Mouse (Mus musculus) erythroblast, embryonic 14.5 days (primary cell): Measurements from ENCODE around the gene Arel1. TPM values are rescaled to one million over a fixed set of nuclear protein-coding genes. Genes with fewer than 3 reads are reported as not detected.

Experiments used
- H3K27me3 ChIP-seq: 2 replicates; pipeline ENCODE4 v1.6.1; 2012; ENCODE audit warnings: inconsistent platforms; ENCODE audit not compliant: control insufficient read depth
- H3K36me3 ChIP-seq: 2 replicates; pipeline ENCODE4 v1.6.1; 2012; ENCODE audit warnings: mild to moderate bottlenecking, inconsistent platforms; ENCODE audit not compliant: control insufficient read depth
- H3K4me1 ChIP-seq: 2 replicates; pipeline ENCODE4 v1.6.1; 2012; ENCODE audit warnings: inconsistent platforms; ENCODE audit not compliant: control insufficient read depth
- H3K4me3 ChIP-seq: replicated peaks from 2 replicates; pipeline ENCODE3; 2012; ENCODE audit warnings: moderate library complexity, mild to moderate bottlenecking, inconsistent platforms
- H3K9me3 ChIP-seq: 2 replicates; pipeline ENCODE4 v1.6.1; 2012; ENCODE audit warnings: low read length, inconsistent platforms, mixed read lengths; ENCODE audit not compliant: control insufficient read depth
- GATA1 ChIP-seq: IDR thresholded peaks from 2 replicates; pipeline ENCODE4 v1.6.1; 2012; ENCODE audit warnings: low read length, inconsistent platforms, mixed read lengths
- TAL1 ChIP-seq: IDR thresholded peaks from 3 replicates; pipeline ENCODE4 v1.6.1; 2012; ENCODE audit warnings: low read length, inconsistent platforms, mixed read lengths
- polyA plus RNA-seq: library from polyadenylated mRNA; stranded (reverse); fragments of >175 nt; gene quantifications from 2 replicates; pipeline ENCODE4 v1.2.3, GENCODE M21; 2012

Arel1 gene
- polyA plus RNA-seq, 1 experiment, result 0.78 TPM

DNA sequence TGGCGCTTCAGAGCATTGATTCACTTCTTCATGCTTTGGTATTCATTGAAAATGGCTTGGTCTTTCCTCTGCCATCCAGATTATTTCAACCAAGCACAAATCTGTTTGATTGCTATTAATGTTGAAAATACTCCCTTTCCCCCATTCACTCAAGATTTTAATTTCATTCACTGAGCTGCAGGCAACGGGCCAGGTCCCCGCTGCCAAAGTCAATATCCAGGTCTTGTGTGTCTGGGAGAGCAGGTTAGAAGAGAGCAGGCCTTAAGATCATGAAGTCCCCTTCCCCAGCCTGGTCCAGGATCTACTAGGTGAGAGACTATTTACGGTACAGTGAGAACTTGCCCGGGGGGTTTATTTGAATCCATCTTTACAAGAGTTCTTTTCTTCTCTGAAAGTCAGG, 55.7 kb downstream of the Arel1 start:
- no peaks in the 10 kb centered on the region; the same call in 1 of the 2 replicates for H3K9me3 ChIP-seq
- TF ChIP-seq TAL1 (no peak), GATA1 (no peak)
- H3K36me3 ChIP-seq, result peaks cover 47% of the 10 kb centered on the region
- no peaks in the 10 kb centered on the region for H3K4me1 ChIP-seq
- no peaks in the 10 kb centered on the region for H3K27me3 ChIP-seq
- H3K4me3 ChIP-seq, result no peak overlapping the region

DNA sequence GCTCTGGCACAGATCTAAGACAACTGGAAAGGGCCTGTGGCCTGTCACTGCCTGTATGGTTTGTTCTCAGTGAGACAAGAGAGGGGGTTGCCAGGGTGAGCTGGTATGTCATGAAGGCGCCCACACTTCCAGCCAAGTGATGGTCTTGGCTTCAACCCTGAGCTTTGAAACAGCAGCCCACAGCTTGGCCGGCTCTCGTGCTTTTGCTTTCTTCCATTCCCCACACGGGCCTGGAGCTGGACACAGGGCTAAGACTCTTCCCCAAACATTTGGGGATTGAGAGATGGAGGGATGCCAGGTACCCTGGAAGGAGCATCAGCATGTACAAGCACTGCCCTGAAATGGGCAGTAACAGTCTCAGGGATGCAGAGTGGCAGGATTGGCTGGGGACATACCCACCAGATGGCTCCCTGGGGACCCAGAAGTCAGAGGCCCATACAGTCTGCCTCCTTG, 58.0 kb downstream of the Arel1 start:
- Histone ChIP-seq H3K4me3 (no peak overlapping the region), H3K9me3 (peaks cover 4% of the 10 kb centered on the region; the same call in 1 of the 2 replicates), H3K4me1 (no peaks in the 10 kb centered on the region), H3K27me3 (no peaks in the 10 kb centered on the region), H3K36me3 (peaks cover 24% of the 10 kb centered on the region)
- TF ChIP-seq GATA1, result no peak
- TF ChIP-seq TAL1, result no peak

DNA sequence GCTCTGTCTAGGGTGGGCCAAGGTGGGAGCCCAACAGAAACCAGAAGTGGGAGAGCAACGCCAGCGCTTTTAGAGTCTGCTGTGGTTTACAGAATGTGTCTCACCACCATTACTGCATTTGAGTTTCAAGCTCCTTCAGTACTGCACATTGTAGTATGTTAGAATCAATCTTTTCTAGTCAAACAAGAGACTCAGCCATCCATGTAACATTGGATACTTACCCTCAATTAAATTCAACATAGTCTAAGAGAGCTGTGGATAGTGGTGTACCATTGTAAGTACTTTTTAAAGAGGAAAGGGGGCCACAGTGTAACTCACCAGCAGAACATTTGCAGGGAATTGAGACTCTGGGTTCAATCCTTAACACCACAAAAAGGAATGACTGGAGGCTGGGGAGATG, 59.1 kb downstream of the Arel1 start:
- Histone ChIP-seq H3K36me3 (peaks cover 14% of the 10 kb centered on the region), H3K9me3 (peaks cover 4% of the 10 kb centered on the region; the same call in 1 of the 2 replicates), H3K4me1 (no peaks in the 10 kb centered on the region), H3K27me3 (no peaks in the 10 kb centered on the region), H3K4me3 (no peak overlapping the region)
- TF ChIP-seq TAL1 (no peak), GATA1 (no peak)

GRCm38 (mm10) chr12:84910066-84910465, 60.6 kb downstream of the Arel1 start:
- H3K9me3 ChIP-seq, result peaks cover 4% of the 10 kb centered on the region; the same call in 1 of the 2 replicates
- no peaks in the 10 kb centered on the region; the same call in 1 of the 2 replicates for H3K36me3 ChIP-seq
- TF ChIP-seq TAL1, result no peak
- no peak for TF ChIP-seq GATA1
- 0 out of 2 replicates have a peak, but pooled peaks cover 3% of the 10 kb centered on the region for H3K27me3 ChIP-seq
- no peak overlapping the region for H3K4me3 ChIP-seq
- H3K4me1 ChIP-seq, result no peaks in the 10 kb centered on the region

DNA sequence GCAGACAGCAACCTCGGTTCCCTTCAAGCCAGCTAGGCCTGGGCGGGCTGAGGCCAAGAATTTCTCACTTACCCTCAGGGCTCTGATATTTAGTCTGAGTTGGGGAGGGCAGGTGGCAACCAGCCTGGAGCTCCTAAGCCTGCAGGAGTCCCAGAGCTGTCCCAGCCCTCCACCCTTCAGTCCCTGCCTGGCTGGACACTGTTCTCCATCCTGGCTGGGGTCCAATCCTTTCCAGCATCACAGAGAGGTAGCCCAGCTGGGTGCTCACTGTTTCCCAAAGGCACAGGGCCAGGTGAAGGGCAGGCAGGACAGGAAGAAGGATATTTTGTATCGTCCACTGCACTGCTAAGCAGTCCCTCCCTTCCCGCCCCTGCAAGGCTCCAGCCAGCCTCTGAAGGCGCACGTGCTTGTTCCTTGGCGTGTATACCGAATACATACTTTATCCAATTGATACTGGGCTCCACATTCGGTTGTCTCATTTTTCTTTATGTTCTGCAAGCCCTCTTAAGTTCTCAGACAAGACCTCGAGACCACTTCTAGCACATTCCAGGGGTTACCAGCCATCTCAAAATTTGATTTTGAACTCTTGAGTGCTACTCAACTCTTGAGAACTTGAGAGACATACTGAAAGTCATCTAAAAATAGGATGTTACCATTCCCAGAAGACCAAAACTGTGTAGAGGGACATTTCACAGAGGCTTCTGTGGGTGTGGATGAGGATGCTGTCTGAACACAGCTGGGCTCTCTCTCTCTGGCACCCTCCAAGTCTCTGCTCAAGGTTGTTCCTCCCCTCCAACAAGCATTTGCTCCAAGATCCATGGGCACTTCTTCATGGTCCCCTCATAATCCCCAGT, 62.8 kb downstream of the Arel1 start:
- no peak overlapping the region for H3K4me3 ChIP-seq
- no peaks in the 10 kb centered on the region for H3K36me3 ChIP-seq
- H3K4me1 ChIP-seq, result no peaks in the 10 kb centered on the region
- TF ChIP-seq GATA1, result no peak
- H3K9me3 ChIP-seq, result peaks cover 4% of the 10 kb centered on the region; the same call in 1 of the 2 replicates
- peaks cover 8% of the 10 kb centered on the region for H3K27me3 ChIP-seq

- Histone ChIP-seq H3K9me3 (peaks cover 4% of the 10 kb centered on the region; the same call in 1 of the 2 replicates), H3K4me1 (no peaks in the 10 kb centered on the region), H3K36me3 (no peaks in the 10 kb centered on the region), H3K27me3 (peaks cover 8% of the 10 kb centered on the region), H3K4me3 (no peak overlapping the region)
- TF ChIP-seq GATA1, result no peak
- no peak for TF ChIP-seq TAL1
Measured at GRCm38 (mm10) chr12:84907024-84907626, 63.6 kb downstream of the Arel1 start.

GRCm38 (mm10) chr12:84904399-84904798, 66.3 kb downstream of the Arel1 start:
- Histone ChIP-seq H3K36me3 (no peaks in the 10 kb centered on the region), H3K4me1 (no peaks in the 10 kb centered on the region), H3K27me3 (peaks cover 10% of the 10 kb centered on the region), H3K4me3 (no peak overlapping the region), H3K9me3 (peaks cover 2% of the 10 kb centered on the region; the same call in 1 of the 2 replicates)
- TF ChIP-seq GATA1 (no peak), TAL1 (no peak)

DNA sequence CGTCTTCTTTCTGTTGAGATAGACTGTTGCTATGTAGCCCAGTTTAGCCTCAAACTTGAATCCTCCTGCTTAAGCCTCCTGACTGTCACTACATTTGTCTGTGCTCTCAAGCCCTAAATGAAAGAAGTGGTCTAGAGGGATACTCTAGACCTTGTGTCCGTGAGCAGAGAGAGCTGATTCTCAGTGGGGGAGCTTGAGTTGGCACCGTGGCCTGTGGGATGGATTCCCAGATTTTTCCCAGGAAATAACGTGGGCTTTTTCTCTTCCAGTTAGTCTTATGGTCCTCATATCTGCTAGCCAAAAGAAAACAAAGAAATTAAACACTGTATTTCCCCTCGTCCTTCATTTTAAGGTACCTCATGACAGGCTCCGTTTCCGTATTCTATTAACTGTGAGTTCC, 70.4 kb downstream of the Arel1 start:
- Histone ChIP-seq H3K4me3 (no peak overlapping the region), H3K9me3 (no peaks in the 10 kb centered on the region), H3K36me3 (no peaks in the 10 kb centered on the region), H3K27me3 (peaks cover 7% of the 10 kb centered on the region), H3K4me1 (no peaks in the 10 kb centered on the region)
- TF ChIP-seq GATA1 (no peak), TAL1 (no peak)

DNA sequence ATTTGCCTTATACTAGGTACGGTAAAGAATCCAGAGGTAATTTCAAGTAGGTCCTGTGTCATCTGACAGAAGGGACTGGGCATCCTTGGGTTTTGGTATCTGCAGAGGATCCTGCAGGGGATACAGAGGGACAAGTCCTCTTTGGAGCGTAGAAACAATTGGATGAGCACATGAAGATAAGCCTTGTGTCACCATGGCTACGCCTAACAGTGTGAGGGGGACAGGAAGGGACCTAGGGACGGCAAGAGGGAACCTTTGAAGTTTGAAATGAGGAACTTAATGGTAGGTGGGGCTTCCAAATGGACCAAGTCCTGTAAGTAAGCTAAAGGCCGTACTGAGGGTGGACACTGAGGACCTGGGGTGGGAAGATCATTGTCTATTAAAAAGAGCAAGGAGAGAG, 73.4 kb downstream of the Arel1 start:
- Histone ChIP-seq H3K27me3 (peaks cover 4% of the 10 kb centered on the region; the same call in 1 of the 2 replicates), H3K4me1 (no peaks in the 10 kb centered on the region), H3K4me3 (no peak overlapping the region), H3K9me3 (no peaks in the 10 kb centered on the region), H3K36me3 (no peaks in the 10 kb centered on the region)
- TF ChIP-seq TAL1 (no peak), GATA1 (no peak)
